Mouse (Mus musculus): ENCODE results near the gene Ptprm. TPM values are rescaled to one million over a fixed set of nuclear protein-coding genes. Genes with fewer than 3 reads are reported as not detected.

Gene Ptprm
- polyA plus RNA-seq, 1 experiment from 2014 or later, result 19.5 TPM

DNA sequence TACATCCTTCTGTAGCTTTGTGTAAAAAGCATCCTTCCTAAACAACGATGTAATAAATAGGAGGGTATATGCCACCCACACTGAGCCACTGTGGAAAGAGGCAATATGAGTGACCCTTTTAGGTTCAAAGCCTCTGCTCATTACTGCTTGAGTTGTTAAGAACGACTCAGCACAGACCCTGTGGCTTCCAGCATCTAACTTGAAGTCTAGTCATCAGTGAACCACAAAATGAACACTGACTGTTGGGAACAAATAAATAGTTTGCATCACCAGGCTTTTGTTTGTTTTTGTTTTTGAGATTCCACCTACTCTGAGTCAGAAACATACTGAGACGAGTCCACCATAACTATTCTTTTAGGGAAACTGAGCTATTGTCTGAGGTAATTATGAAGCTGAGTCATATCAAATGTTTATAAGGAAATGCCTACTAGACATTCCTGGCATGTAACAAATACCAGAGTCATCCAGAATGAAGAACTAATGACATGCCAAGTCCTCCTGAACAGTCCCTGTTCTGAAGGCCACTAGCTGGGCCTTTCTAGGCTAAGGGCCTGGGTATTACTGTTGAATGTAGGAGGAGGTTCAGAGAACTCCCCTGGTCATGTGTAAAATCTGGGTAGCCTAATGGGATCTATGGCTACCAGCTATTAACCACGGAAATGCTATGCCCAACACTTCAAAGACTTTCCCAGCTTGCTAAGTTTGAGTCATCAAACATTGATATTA lies 603.6 kb downstream of the Ptprm start:
- Histone ChIP-seq H3K4me1 (ENCODE audit: control insufficient read depth in 2 of 2, insufficient read depth in 2 of 2, low read length in 2 of 2) (no peaks in the 10 kb centered on the region), H3K4me2 (ENCODE audit: low read length) (no peak overlapping the region), H3K27ac (replicated peaks in 1 of 2; ENCODE audit: control insufficient read depth in 1 of 2, insufficient read depth in 1 of 2, low read depth in 2 of 2, low read length in 2 of 2) (no peak overlapping the region), H3K4me3 (ENCODE audit: control insufficient read depth in 1 of 2, insufficient read depth in 1 of 2, low read depth in 1 of 2, low read length in 2 of 2) (no peak overlapping the region), H3K9me3 (ENCODE audit: control insufficient read depth, low read length) (no peaks in the 10 kb centered on the region), H3K36me3 (ENCODE audit: control insufficient read depth, insufficient read depth, low read length) (no peaks in the 10 kb centered on the region), H3K9ac (ENCODE audit: low read length) (no peak overlapping the region), H3K27me3 (ENCODE audit: control insufficient read depth, insufficient read depth, low read length) (no peaks in the 10 kb centered on the region)
- no peak for ATAC-seq (ENCODE audit: insufficient number of reproducible peaks, insufficient read depth, low FRiP score, low read depth)
- WGBS, result 65% methylated on average over 4 of the region's 4 CpGs

DNA sequence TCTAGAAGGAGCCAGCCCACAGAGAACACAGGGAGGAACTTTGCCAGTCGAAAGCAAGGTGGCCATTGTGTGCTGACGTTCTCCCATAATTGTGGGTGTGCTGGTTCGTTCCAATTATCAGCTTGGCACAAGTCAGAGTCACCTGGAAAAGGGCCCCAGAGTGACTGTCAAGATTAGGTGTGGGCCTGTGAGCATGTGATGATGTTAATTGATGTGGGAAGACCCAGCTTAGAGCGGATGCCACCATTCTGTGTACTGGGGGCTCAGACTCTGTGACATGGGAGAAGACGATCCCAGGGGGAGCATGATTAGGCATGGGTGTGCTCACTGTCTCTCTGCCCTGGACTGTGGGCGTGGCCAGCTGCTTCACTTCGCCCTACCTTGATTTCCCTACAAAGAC lies 604.3 kb downstream of the Ptprm start:
- no peak overlapping the region for H3K9ac ChIP-seq (ENCODE audit: low read length)
- no peak overlapping the region for H3K4me3 ChIP-seq (ENCODE audit: control insufficient read depth in 1 of 2, insufficient read depth in 1 of 2, low read depth in 1 of 2, low read length in 2 of 2)
- H3K27ac ChIP-seq (replicated peaks in 1 of 2; ENCODE audit: control insufficient read depth in 1 of 2, insufficient read depth in 1 of 2, low read depth in 2 of 2, low read length in 2 of 2), result no peak overlapping the region
- H3K9me3 ChIP-seq (ENCODE audit: control insufficient read depth, low read length), result no peaks in the 10 kb centered on the region
- H3K27me3 ChIP-seq (ENCODE audit: control insufficient read depth, insufficient read depth, low read length), result no peaks in the 10 kb centered on the region
- 76% methylated on average over 7 of the region's 7 CpGs for WGBS
- ATAC-seq (ENCODE audit: insufficient number of reproducible peaks, insufficient read depth, low FRiP score, low read depth), result no peak
- H3K4me2 ChIP-seq (ENCODE audit: low read length), result no peak overlapping the region
- no peaks in the 10 kb centered on the region for H3K36me3 ChIP-seq (ENCODE audit: control insufficient read depth, insufficient read depth, low read length)
- H3K4me1 ChIP-seq (ENCODE audit: control insufficient read depth in 2 of 2, insufficient read depth in 2 of 2, low read length in 2 of 2), result no peaks in the 10 kb centered on the region

DNA sequence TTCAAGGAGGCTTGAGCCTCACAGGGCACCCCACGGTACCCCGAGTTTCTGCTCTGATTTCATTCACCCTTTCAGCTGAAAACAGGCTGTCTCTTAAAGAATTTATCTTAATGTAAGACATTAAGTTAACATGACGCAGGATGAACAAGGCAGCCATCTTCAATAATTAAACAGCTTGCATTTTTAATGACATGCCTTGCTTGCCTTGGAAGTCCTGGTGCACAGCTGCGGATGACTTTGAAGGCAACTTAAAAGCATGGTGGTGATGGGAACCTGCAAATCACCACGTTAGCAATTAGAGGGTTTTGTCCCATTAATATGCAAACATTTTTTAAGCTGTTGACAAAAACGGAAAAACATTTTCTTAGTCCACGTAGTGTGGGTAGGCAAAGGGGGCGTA lies 607.8 kb downstream of the Ptprm start:
- no peak overlapping the region for H3K4me2 ChIP-seq (ENCODE audit: low read length)

DNA sequence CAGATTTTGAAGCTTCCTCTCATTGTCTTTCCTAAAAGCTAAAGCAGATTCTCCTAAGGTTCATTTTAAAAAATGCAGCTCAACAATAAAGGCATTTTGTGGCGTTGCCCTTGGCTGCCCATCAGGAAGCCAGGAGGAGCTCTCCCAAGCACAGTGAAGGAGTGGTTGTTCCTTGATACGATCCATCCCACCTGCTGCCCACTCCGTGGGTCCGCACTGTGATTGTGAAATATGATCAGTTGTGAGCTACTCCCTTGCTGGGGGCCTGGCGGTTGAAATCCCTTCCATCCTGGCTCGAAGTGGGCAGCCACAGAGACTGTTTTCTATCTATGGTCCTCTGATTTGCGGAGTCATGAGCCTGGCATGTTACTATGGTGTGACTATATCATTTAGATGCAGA lies 610.9 kb downstream of the Ptprm start:
- no peaks in the 10 kb centered on the region for H3K9me3 ChIP-seq (ENCODE audit: control insufficient read depth, low read length)
- no peak overlapping the region for H3K4me2 ChIP-seq (ENCODE audit: low read length)
- no peak for ATAC-seq (ENCODE audit: insufficient number of reproducible peaks, insufficient read depth, low FRiP score, low read depth)
- no peak overlapping the region for H3K9ac ChIP-seq (ENCODE audit: low read length)
- H3K27me3 ChIP-seq (ENCODE audit: control insufficient read depth, insufficient read depth, low read length), result no peaks in the 10 kb centered on the region
- no peak overlapping the region for H3K4me3 ChIP-seq (ENCODE audit: control insufficient read depth in 1 of 2, insufficient read depth in 1 of 2, low read depth in 1 of 2, low read length in 2 of 2)
- peaks cover 7 to 9% of the 10 kb centered on the region in 2 experiments; a peak in 2 of 4 replicates for H3K4me1 ChIP-seq (ENCODE audit: control insufficient read depth in 2 of 2, insufficient read depth in 2 of 2, low read length in 2 of 2)
- H3K36me3 ChIP-seq (ENCODE audit: control insufficient read depth, insufficient read depth, low read length), result no peaks in the 10 kb centered on the region
- WGBS, result 71% methylated on average over 7 of the region's 7 CpGs
- no peak overlapping the region for H3K27ac ChIP-seq (replicated peaks in 1 of 2; ENCODE audit: control insufficient read depth in 1 of 2, insufficient read depth in 1 of 2, low read depth in 2 of 2, low read length in 2 of 2)

More for the DNA sequence above, 607.8 kb downstream of the Ptprm start:
- Histone ChIP-seq H3K27ac (replicated peaks in 1 of 2; ENCODE audit: control insufficient read depth in 1 of 2, insufficient read depth in 1 of 2, low read depth in 2 of 2, low read length in 2 of 2) (no peak overlapping the region), H3K27me3 (ENCODE audit: control insufficient read depth, insufficient read depth, low read length) (no peaks in the 10 kb centered on the region), H3K4me1 (ENCODE audit: control insufficient read depth in 2 of 2, insufficient read depth in 2 of 2, low read length in 2 of 2) (no peaks in the 10 kb centered on the region), H3K4me3 (ENCODE audit: control insufficient read depth in 1 of 2, insufficient read depth in 1 of 2, low read depth in 1 of 2, low read length in 2 of 2) (no peak overlapping the region), H3K36me3 (ENCODE audit: control insufficient read depth, insufficient read depth, low read length) (no peaks in the 10 kb centered on the region), H3K9me3 (ENCODE audit: control insufficient read depth, low read length) (no peaks in the 10 kb centered on the region), H3K9ac (ENCODE audit: low read length) (no peak overlapping the region)
- 80% methylated on average over 8 of the region's 8 CpGs for WGBS
- no peak for ATAC-seq (ENCODE audit: insufficient number of reproducible peaks, insufficient read depth, low FRiP score, low read depth)

DNA sequence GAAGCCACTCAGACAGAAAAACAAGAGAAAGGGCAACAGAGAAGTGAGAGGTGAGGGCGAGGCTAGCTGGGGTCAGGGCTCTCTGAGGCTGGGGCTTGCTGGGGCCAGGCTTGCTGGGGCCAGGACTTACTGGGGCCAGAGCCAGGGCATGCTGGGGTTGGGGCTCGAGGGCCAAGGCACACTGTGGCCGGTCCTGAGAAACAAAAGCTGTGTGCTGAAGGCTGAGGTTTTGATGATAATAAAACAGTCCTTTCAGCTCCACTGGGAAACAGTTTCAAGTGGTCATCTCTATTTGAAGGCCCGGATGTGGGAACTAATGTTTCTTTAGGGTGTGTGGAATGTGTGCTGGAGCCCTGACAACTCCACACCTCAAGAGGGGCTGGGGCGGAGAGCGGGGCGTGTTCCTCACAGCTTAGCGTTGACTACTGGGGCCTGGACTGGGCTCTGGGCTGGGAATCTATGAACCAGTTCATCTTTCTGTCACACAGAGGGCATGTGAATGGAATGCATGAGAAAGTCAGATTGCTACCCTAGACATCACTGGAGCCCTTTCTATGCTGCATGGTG lies 615.4 kb downstream of the Ptprm start:
- no peak for ATAC-seq (ENCODE audit: insufficient number of reproducible peaks, insufficient read depth, low FRiP score, low read depth)

DNA sequence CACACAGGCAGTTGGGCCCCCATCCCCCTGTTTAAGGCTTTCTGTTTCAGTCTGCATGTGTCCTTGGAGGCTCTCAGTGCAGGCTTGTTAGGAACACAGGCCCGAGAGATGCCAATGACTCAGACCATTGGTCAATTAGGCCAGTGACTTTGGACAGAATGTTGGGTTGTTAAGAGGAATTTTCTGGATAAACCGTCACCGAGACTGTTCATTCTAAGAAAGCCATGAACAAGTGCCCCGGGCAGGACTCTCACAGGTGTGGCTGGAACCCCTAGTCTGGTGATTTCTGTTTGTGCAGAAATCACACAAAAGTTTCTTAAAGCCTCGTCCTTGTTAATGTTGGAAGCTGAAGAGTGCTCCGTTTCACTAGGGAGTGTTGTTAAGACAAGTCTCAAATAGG lies 615.9 kb downstream of the Ptprm start:
- H3K4me3 ChIP-seq (ENCODE audit: control insufficient read depth in 1 of 2, insufficient read depth in 1 of 2, low read depth in 1 of 2, low read length in 2 of 2), result no peak overlapping the region
- no peak for ATAC-seq (ENCODE audit: insufficient number of reproducible peaks, insufficient read depth, low FRiP score, low read depth)
- peaks cover 11 to 12% of the 10 kb centered on the region in 2 experiments; a peak in 3 of 4 replicates for H3K4me1 ChIP-seq (ENCODE audit: control insufficient read depth in 2 of 2, insufficient read depth in 2 of 2, low read length in 2 of 2)
- no peak overlapping the region for H3K4me2 ChIP-seq (ENCODE audit: low read length)
- no peak overlapping the region for H3K27ac ChIP-seq (replicated peaks in 1 of 2; ENCODE audit: control insufficient read depth in 1 of 2, insufficient read depth in 1 of 2, low read depth in 2 of 2, low read length in 2 of 2)
- no peaks in the 10 kb centered on the region for H3K36me3 ChIP-seq (ENCODE audit: control insufficient read depth, insufficient read depth, low read length)
- no peak overlapping the region for H3K9ac ChIP-seq (ENCODE audit: low read length)
- H3K27me3 ChIP-seq (ENCODE audit: control insufficient read depth, insufficient read depth, low read length), result no peaks in the 10 kb centered on the region
- H3K9me3 ChIP-seq (ENCODE audit: control insufficient read depth, low read length), result no peaks in the 10 kb centered on the region
- 85% methylated on average over 6 of the region's 6 CpGs for WGBS

More for the DNA sequence above, 615.4 kb downstream of the Ptprm start:
- Histone ChIP-seq H3K27ac (replicated peaks in 1 of 2; ENCODE audit: control insufficient read depth in 1 of 2, insufficient read depth in 1 of 2, low read depth in 2 of 2, low read length in 2 of 2) (no peak overlapping the region; a peak in 1 of 4 replicates), H3K9ac (ENCODE audit: low read length) (no peak overlapping the region), H3K4me3 (ENCODE audit: control insufficient read depth in 1 of 2, insufficient read depth in 1 of 2, low read depth in 1 of 2, low read length in 2 of 2) (no peak overlapping the region), H3K4me1 (ENCODE audit: control insufficient read depth in 2 of 2, insufficient read depth in 2 of 2, low read length in 2 of 2) (peaks cover 11 to 12% of the 10 kb centered on the region in 2 experiments; a peak in 3 of 4 replicates), H3K27me3 (ENCODE audit: control insufficient read depth, insufficient read depth, low read length) (no peaks in the 10 kb centered on the region), H3K4me2 (ENCODE audit: low read length) (no peak overlapping the region), H3K36me3 (ENCODE audit: control insufficient read depth, insufficient read depth, low read length) (no peaks in the 10 kb centered on the region), H3K9me3 (ENCODE audit: control insufficient read depth, low read length) (no peaks in the 10 kb centered on the region)
- WGBS, result 36% methylated on average over 8 of the region's 8 CpGs

DNA sequence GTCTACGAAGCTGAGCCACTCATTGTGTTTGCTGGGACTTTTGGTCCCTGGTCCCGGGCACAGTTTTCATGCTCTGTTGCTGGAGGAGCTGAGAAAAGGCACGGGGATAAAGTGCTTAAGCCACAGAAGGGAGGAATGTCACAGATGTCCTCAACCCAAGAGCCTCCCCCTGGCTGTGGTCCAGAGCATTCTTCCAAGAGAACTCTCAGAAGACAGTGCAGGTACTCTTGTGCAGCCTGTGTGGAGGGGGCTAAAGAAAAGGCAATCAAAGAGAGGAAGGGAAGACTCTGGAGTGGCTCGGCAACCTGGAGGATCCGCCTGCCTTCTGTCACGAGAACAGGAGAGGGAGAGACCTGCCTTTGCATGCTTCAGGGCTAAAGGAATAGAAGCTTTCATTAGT lies 617.8 kb downstream of the Ptprm start:
- no peaks in the 10 kb centered on the region for H3K36me3 ChIP-seq (ENCODE audit: control insufficient read depth, insufficient read depth, low read length)
- H3K9ac ChIP-seq (ENCODE audit: low read length), result no peak overlapping the region
- ATAC-seq (ENCODE audit: insufficient number of reproducible peaks, insufficient read depth, low FRiP score, low read depth), result no peak
- 37% methylated on average over 6 of the region's 6 CpGs for WGBS
- H3K27ac ChIP-seq (replicated peaks in 1 of 2; ENCODE audit: control insufficient read depth in 1 of 2, insufficient read depth in 1 of 2, low read depth in 2 of 2, low read length in 2 of 2), result no peak overlapping the region
- H3K4me3 ChIP-seq (ENCODE audit: control insufficient read depth in 1 of 2, insufficient read depth in 1 of 2, low read depth in 1 of 2, low read length in 2 of 2), result no peak overlapping the region
- H3K27me3 ChIP-seq (ENCODE audit: control insufficient read depth, insufficient read depth, low read length), result no peaks in the 10 kb centered on the region
- H3K4me1 ChIP-seq (ENCODE audit: control insufficient read depth in 2 of 2, insufficient read depth in 2 of 2, low read length in 2 of 2), result peaks cover 11 to 12% of the 10 kb centered on the region in 2 experiments; a peak in 3 of 4 replicates
- H3K9me3 ChIP-seq (ENCODE audit: control insufficient read depth, low read length), result no peaks in the 10 kb centered on the region
- no peak overlapping the region for H3K4me2 ChIP-seq (ENCODE audit: low read length)
